Mouse (Mus musculus) natural killer cell, adult 2 months (primary cell): ENCODE measurements around the gene Socs3.

Experiments used
- DNase-seq, 2 experiments: peaks; one replicate each; pipeline ENCODE4 v3.0.0; 2022; ENCODE audit warnings: low spot score in 2 of 2

The Socs3 gene

GRCm38 (mm10) chr11:117995661-117996060 is 25.8 kb upstream of the Socs3 start:
- DNase-seq, result no peak

GRCm38 (mm10) chr11:117995255-117995654 is 25.4 kb upstream of the Socs3 start:
- DNase-seq, result no peak

GRCm38 (mm10) chr11:117994250-117995057 is 24.6 kb upstream of the Socs3 start:
- DNase-seq, result no peak

GRCm38 (mm10) chr11:117993190-117994175 is 23.6 kb upstream of the Socs3 start:
- DNase-seq, result no peak

GRCm38 (mm10) chr11:117991502-117992470 is 21.9 kb upstream of the Socs3 start:
- peak; percentile 64 to 77 for DNase-seq

- DNase-seq, result peak; percentile 39 to 58
Observed at GRCm38 (mm10) chr11:117989926-117990325, 20.1 kb upstream of the Socs3 start.

GRCm38 (mm10) chr11:117989241-117989640 is 19.4 kb upstream of the Socs3 start:
- DNase-seq, result no peak

- no peak for DNase-seq
Observed at GRCm38 (mm10) chr11:117987968-117988367, 18.1 kb upstream of the Socs3 start.

- DNase-seq, result peak; percentile 32 to 40
Observed at GRCm38 (mm10) chr11:117987032-117987451, 17.2 kb upstream of the Socs3 start.

- peak; percentile 86 to 90 for DNase-seq
Observed at GRCm38 (mm10) chr11:117986126-117987031, 16.5 kb upstream of the Socs3 start, which contains the start of gene Pgs1. Pgs1 (plus strand) TSS chr11:117986292.

GRCm38 (mm10) chr11:117983770-117984169 is 13.9 kb upstream of the Socs3 start:
- no peak for DNase-seq

GRCm38 (mm10) chr11:117982426-117982825 is 12.6 kb upstream of the Socs3 start:
- no peak for DNase-seq

- DNase-seq, result no peak
Observed at GRCm38 (mm10) chr11:117979388-117979787, 9.5 kb upstream of the Socs3 start.

GRCm38 (mm10) chr11:117977694-117978360 is 8.0 kb upstream of the Socs3 start:
- DNase-seq, result no peak

GRCm38 (mm10) chr11:117976081-117976582 is 6.3 kb upstream of the Socs3 start:
- DNase-seq, result no peak

GRCm38 (mm10) chr11:117975211-117975967 is 5.5 kb upstream of the Socs3 start:
- no peak for DNase-seq

- no peak for DNase-seq
Observed at GRCm38 (mm10) chr11:117974327-117975125, 4.7 kb upstream of the Socs3 start.

- DNase-seq, result no peak
Observed at GRCm38 (mm10) chr11:117973569-117973968, 3.7 kb upstream of the Socs3 start.
